Mouse (Mus musculus) testis, adult 2 months (tissue): ENCODE measurements around the gene Zfp444. TPM values are rescaled to one million over a fixed set of nuclear protein-coding genes. Genes with fewer than 3 reads are reported as not detected.

Source experiments
- H3K27ac ChIP-seq: fragments of 200-500 bp; 2 replicates; pipeline ENCODE4 v1.5.1; 2012; ENCODE audit warnings: low read depth, low read length; ENCODE audit not compliant: control insufficient read depth, insufficient read depth
- H3K27me3 ChIP-seq: fragments of 200-500 bp; 2 replicates; pipeline ENCODE4 v1.6.1; 2012; ENCODE audit warnings: mild to moderate bottlenecking, low read length, moderate library complexity; ENCODE audit not compliant: control insufficient read depth, insufficient read depth
- H3K36me3 ChIP-seq: fragments of 200-500 bp; 2 replicates; pipeline ENCODE4 v1.6.1; 2012; ENCODE audit warnings: mild to moderate bottlenecking, low read length; ENCODE audit not compliant: control insufficient read depth, insufficient read depth
- H3K4me1 ChIP-seq: fragments of 200-500 bp; 2 replicates; pipeline ENCODE4 v1.6.1; 2012; ENCODE audit warnings: low read length; ENCODE audit not compliant: control insufficient read depth, insufficient read depth
- H3K4me3 ChIP-seq: fragments of 200-500 bp; 2 replicates; pipeline ENCODE4 v1.5.1; 2012; ENCODE audit warnings: low read depth, mild to moderate bottlenecking, low read length, moderate library complexity, mixed read lengths; ENCODE audit not compliant: control insufficient read depth
- CTCF ChIP-seq: fragments of 200-500 bp; IDR thresholded peaks from 2 replicates; pipeline ENCODE4 v1.5.1; 2012; ENCODE audit warnings: low read depth, mild to moderate bottlenecking, inconsistent platforms, low read length, moderate library complexity; ENCODE audit not compliant: control insufficient read depth, insufficient read depth, insufficient replicate concordance
- POLR2A ChIP-seq: fragments of 200-500 bp; IDR thresholded peaks from 2 replicates; pipeline ENCODE4 v1.6.1; 2012; ENCODE audit warnings: low read depth, mild to moderate bottlenecking, inconsistent platforms, low read length, moderate library complexity; ENCODE audit not compliant: control insufficient read depth
- polyA plus RNA-seq: library from polyadenylated mRNA; depleted of rRNA; stranded (reverse); fragments of >200 nt; gene quantifications from 2 replicates; pipeline ENCODE4 v1.2.3, GENCODE M21; 2012; rRNA removed

The Zfp444 gene
- polyA plus RNA-seq = 20.3 and 21.6 TPM in 2 replicates

GRCm38 (mm10) chr7:6172006-6172649, at the start of gene Zfp444:
Gene Zfp444, plus strand, starts transcription at chr7:6172226.
- no peaks in the 10 kb centered on the region for H3K36me3 ChIP-seq
- H3K27ac ChIP-seq = peak within 1 kb of the TSS; percentile 92
- H3K27me3 ChIP-seq = no peaks in the 10 kb centered on the region
- H3K4me1 ChIP-seq = peaks cover 4% of the 10 kb centered on the region
- TF ChIP-seq POLR2A = peak; percentile 60; the same call in 1 of the 2 replicates
- no peak for TF ChIP-seq CTCF
- peak within 1 kb of the TSS; percentile 90 for H3K4me3 ChIP-seq

GRCm38 (mm10) chr7:6126690-6127448, 45.2 kb upstream of the Zfp444 start:
- TF ChIP-seq POLR2A (no peak), CTCF (peak; percentile 45; the same call in 1 of the 2 replicates)
- Histone ChIP-seq H3K4me1 (0 out of 2 replicates have a peak, but pooled peaks cover 2% of the 10 kb centered on the region), H3K27ac (no peak overlapping the region), H3K36me3 (no peaks in the 10 kb centered on the region), H3K27me3 (no peaks in the 10 kb centered on the region), H3K4me3 (no peak overlapping the region)

- Histone ChIP-seq H3K27ac (no peak overlapping the region), H3K4me3 (no peak overlapping the region), H3K36me3 (no peaks in the 10 kb centered on the region), H3K4me1 (peaks cover 7% of the 10 kb centered on the region), H3K27me3 (no peaks in the 10 kb centered on the region)
- TF ChIP-seq CTCF = no peak
- no peak for TF ChIP-seq POLR2A
These were observed 41.7 kb upstream of the Zfp444 start for GRCm38 (mm10) chr7:6130346-6130745.

GRCm38 (mm10) chr7:6132646-6133045, 39.4 kb upstream of the Zfp444 start:
- Histone ChIP-seq H3K27ac (no peak overlapping the region), H3K27me3 (no peaks in the 10 kb centered on the region), H3K4me1 (peaks cover 7% of the 10 kb centered on the region), H3K4me3 (peak overlapping the region; percentile 20), H3K36me3 (no peaks in the 10 kb centered on the region)
- TF ChIP-seq POLR2A = no peak
- TF ChIP-seq CTCF = no peak

GRCm38 (mm10) chr7:6136497-6136896, 35.5 kb upstream of the Zfp444 start:
- Histone ChIP-seq H3K27ac (no peak overlapping the region), H3K4me1 (peaks cover 7% of the 10 kb centered on the region), H3K4me3 (peak overlapping the region; percentile 27), H3K27me3 (no peaks in the 10 kb centered on the region), H3K36me3 (no peaks in the 10 kb centered on the region)
- no peak for TF ChIP-seq POLR2A
- no peak for TF ChIP-seq CTCF

- H3K4me1 ChIP-seq = peaks cover 3% of the 10 kb centered on the region
- TF ChIP-seq CTCF (no peak), POLR2A (no peak)
- H3K27ac ChIP-seq = no peak overlapping the region
- no peak overlapping the region for H3K4me3 ChIP-seq
- H3K36me3 ChIP-seq = no peaks in the 10 kb centered on the region; the same call in 1 of the 2 replicates
- no peaks in the 10 kb centered on the region for H3K27me3 ChIP-seq
These were observed 32.7 kb upstream of the Zfp444 start for GRCm38 (mm10) chr7:6139295-6139694.

- no peak for TF ChIP-seq CTCF
- no peak for TF ChIP-seq POLR2A
- Histone ChIP-seq H3K27me3 (no peaks in the 10 kb centered on the region), H3K4me1 (peaks cover 8% of the 10 kb centered on the region), H3K4me3 (no peak overlapping the region), H3K36me3 (no peaks in the 10 kb centered on the region; the same call in 1 of the 2 replicates), H3K27ac (peak overlapping the region; percentile 30; the same call in 1 of the 2 replicates)
These were observed 28.0 kb upstream of the Zfp444 start for GRCm38 (mm10) chr7:6143991-6144531.
